Mouse (Mus musculus) fat pad, adult 2 months (tissue): ENCODE measurements at regions not wholly inside any gene's neighbourhood (a gene's known extent, or its start where the extent isn't known, plus 50 kb on each side); places are given as distances from the start of the nearest gene placed in this dataset.

Experiments used
- DNase-seq: peaks from one replicate; pipeline ENCODE4 v3.0.0-alpha.2; 2011; ENCODE audit warnings: low read depth, low spot score; ENCODE audit errors: extremely low read depth

GRCm38 (mm10) chr1:137648832-137649231 is 526.7 kb downstream of the Ptprc start:
- no peak for DNase-seq

DNA sequence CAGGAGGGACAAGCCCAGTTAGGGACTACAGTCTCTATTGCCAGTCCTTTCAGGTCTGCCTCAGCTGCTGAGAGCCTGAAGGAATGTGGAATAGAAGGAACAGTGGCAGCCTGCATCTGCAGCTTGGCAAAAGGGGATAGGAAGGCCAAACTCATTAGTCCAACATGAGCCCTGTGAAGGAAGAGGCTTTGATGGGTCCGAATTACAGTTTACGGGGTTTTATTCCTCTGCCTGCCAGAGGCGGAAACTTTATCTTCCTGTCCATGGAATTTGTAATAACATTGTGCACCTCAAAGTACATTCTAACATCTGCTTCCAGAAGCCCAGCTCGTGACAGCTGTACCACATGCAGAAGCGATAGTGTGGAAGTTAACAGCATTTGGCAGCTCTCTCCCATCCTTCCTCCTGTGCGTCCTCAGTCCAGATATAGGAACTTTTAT is 530.9 kb downstream of the Ptprc start:
- DNase-seq: no peak

DNA sequence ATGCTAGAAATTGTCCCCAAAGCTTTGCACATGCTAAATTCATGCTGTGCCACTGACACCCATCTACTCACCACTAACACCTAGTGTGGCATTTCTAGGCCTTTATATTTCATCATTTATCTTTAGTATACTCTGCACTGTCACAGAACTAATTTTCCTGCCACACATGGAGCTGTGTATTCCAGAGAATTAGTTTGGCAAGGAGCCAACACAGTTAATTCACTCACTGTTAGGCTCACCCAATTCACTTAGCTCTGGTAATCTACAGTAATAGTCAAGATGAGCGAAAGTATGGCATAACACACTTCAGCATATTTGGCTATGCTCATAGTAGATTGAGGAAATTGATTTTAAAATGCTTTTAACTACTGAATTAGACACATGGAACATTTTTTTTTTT is 532.0 kb downstream of the Ptprc start:
- no peak for DNase-seq

GRCm38 (mm10) chr1:137640848-137641247 is 534.7 kb downstream of the Ptprc start:
- DNase-seq: no peak

DNA sequence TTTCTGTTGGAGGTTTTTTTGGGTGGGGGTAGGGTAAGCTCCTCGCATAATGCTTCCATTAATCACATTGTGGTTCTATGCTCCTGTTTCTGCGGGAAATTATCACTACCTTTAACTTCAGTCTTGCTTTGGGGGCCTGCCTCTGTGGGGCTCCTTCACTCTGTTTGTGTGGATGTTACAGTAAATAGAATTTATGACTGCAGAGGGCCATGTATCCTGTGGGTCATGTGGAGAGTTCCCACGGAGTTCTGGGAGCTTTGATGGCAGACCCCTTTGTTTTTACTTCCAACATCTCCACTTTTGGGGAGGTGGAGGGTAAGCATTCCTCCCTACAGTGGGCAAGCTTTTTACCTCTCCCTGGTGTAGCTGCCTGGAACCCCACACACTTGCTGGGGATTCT is 538.6 kb downstream of the Ptprc start:
- no peak for DNase-seq

- no peak for DNase-seq
These were observed 539.1 kb downstream of the Ptprc start for GRCm38 (mm10) chr1:137636321-137636944.

GRCm38 (mm10) chr1:137635781-137636180 is 539.7 kb downstream of the Ptprc start:
- no peak for DNase-seq

GRCm38 (mm10) chr1:137631546-137631945 is 544.0 kb downstream of the Ptprc start:
- no peak for DNase-seq

GRCm38 (mm10) chr1:137620672-137621071 is 554.8 kb downstream of the Ptprc start:
- no peak for DNase-seq

DNA sequence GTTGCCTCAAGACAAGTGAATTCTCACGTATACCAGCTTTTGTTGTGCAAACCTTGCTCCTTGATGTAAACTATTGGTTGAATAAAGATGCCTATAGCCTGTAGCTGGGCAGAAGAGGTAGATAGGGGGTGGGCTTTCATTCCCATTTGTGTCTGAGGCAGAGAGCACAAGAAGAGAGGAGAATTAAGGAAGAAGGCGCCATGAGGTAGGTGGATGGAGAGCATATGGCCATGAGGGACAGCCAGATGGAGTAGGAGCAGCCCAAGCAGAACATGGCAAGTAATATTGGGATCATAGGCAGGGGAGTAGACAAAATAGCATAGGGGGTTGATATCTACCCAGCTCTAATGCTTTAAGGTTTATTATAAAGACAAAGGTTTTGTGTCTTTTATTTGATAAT is 557.3 kb downstream of the Ptprc start:
- DNase-seq: no peak

DNA sequence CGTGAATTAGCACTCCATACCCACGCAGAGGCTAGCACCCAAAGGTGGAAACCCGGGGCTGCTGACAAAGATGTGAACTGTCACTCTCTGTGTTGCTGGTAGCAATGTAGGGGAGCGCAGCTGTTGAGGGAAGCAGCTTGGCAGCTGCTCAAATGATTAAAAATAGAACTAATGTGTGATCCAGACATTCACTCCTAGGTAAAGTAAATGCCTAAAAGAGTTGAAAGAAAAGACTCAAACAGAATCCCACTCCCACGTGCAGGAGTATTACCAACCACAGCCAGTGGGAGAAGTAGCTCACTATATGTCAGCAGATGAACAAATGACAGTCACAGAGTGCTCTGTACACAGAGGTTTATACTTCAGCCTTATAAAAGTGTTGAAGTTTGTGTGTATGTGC is 558.0 kb downstream of the Ptprc start:
- no peak for DNase-seq

GRCm38 (mm10) chr1:137606716-137607115 is 568.8 kb downstream of the Ptprc start:
- no peak for DNase-seq

- no peak for DNase-seq
These were observed 569.4 kb downstream of the Ptprc start for GRCm38 (mm10) chr1:137605890-137606663.

GRCm38 (mm10) chr1:137593732-137594131 is 581.8 kb downstream of the Ptprc start:
- no peak for DNase-seq

- no peak for DNase-seq
These were observed 583.6 kb downstream of the Ptprc start for GRCm38 (mm10) chr1:137591891-137592290.

DNA sequence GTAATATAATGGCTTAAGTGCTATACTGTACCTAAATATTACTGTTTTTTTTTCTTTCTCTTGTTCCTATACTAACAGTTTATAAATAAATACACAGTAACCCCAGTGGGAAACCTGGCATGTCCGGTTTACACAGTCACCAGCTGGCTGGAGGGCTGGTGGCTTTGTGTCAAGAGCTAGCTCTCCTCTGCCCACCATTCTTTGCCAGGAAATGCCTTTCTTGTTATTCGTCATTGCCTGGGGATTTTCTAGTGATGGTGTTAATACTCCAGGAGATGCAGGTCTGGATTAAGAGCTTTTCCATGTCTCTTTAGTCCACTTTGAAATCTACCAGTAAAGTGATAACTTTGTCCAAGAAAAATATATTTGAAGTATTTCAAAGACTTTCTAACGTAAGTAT is 584.2 kb downstream of the Ptprc start:
- no peak for DNase-seq

GRCm38 (mm10) chr1:137588304-137589300 is 586.9 kb downstream of the Ptprc start:
- no peak for DNase-seq

- DNase-seq: no peak
These were observed 587.9 kb downstream of the Ptprc start for GRCm38 (mm10) chr1:137587481-137588228.

GRCm38 (mm10) chr1:137584696-137585095 is 590.8 kb downstream of the Ptprc start:
- DNase-seq: no peak

GRCm38 (mm10) chr1:137584104-137584675 is 591.3 kb downstream of the Ptprc start:
- DNase-seq: no peak
